Mouse (Mus musculus) kidney, postnatal 0 days (tissue): ENCODE measurements at regions not wholly inside any gene's neighbourhood (a gene's known extent, or its start where the extent isn't known, plus 50 kb on each side); places are given as distances from the start of the nearest gene placed in this dataset.

ENCODE experiments used
- ATAC-seq: fragments of 200-750 bp; cut with Nextera tagmentation; replicated peaks from 2 replicates; pipeline ENCODE4 v1.8.0; 2017; ENCODE audit warnings: low read depth, moderate number of reproducible peaks, moderate TSS enrichment, moderate library complexity; ENCODE audit not compliant: low FRiP score
- DNase-seq: peaks from one replicate; pipeline ENCODE4 v3.0.0-alpha.2; 2016; ENCODE audit warnings: low spot score
- H3K27ac ChIP-seq: fragments of 300-500 bp; sonication (generic); 2 replicates; pipeline ENCODE4 v1.5.1; 2014; ENCODE audit warnings: mild to moderate bottlenecking
- H3K27me3 ChIP-seq: fragments of 300-500 bp; sonication (generic); 2 replicates; pipeline ENCODE4 v1.6.1; 2014; ENCODE audit warnings: low read length, mixed read lengths; ENCODE audit not compliant: insufficient read depth
- H3K36me3 ChIP-seq: fragments of 300-500 bp; sonication (generic); 2 replicates; pipeline ENCODE4 v1.6.1; 2014; ENCODE audit warnings: low read length, mixed read lengths; ENCODE audit not compliant: insufficient read depth
- H3K4me1 ChIP-seq: fragments of 300-500 bp; sonication (generic); replicated peaks from 2 replicates; pipeline ENCODE4 v1.6.1; 2014; ENCODE audit warnings: antibody characterized with exemption, low read length, mixed read lengths; ENCODE audit not compliant: insufficient read depth
- H3K4me2 ChIP-seq: fragments of 300-500 bp; sonication (generic); 2 replicates; pipeline ENCODE4 v1.6.1; 2014; ENCODE audit warnings: mild to moderate bottlenecking, low read length, moderate library complexity, mixed read lengths
- H3K4me3 ChIP-seq: fragments of 300-500 bp; sonication (generic); replicated peaks from 2 replicates; pipeline ENCODE4 v1.5.1; 2014; ENCODE audit warnings: low read depth, low read length
- H3K9ac ChIP-seq: fragments of 300-500 bp; sonication (generic); 2 replicates; pipeline ENCODE4 v1.6.1; 2014; ENCODE audit warnings: low read depth, low read length
- H3K9me3 ChIP-seq: fragments of 300-500 bp; sonication (generic); replicated peaks from 2 replicates; pipeline ENCODE4 v1.6.1; 2016; ENCODE audit warnings: low read length, inconsistent platforms, mixed read lengths
- CTCF ChIP-seq: IDR thresholded peaks from 2 replicates; pipeline ENCODE4 v1.5.1; 2016; ENCODE audit warnings: antibody characterized with exemption, low read depth, mild to moderate bottlenecking, moderate library complexity
- WGBS: fragments of 180-500 bp; shearing (Covaris S2); extraction: QIAGEN DNeasy Blood & Tissue Kit; methylation state at CpG from one replicate; pipeline ENCODE4 v1.1.7; 2014; 5-methylcytosine and 5-hydroxymethylcytosine counted together

DNA sequence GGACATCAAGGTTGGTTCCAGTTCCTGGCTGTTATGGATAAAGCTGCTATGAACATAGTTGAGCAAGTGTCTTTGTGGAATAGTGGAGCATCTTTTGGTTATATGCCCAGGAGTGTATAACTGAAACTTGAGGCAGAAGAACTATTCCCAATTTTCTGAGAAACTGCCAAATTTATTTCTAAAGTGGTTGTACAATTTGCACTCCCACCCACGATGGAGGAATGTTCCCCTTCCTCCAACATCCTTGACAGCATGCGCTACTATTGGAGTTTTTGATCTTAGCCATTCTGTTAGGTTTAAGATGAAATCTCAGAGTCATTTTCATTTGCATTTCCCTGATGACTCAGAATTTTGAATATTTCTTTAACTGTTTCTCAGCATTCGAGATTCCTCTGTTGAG is 607.6 kb downstream of the Fat4 start:
- no peak for TF ChIP-seq CTCF
- 93% methylated on average over 3 of the region's 3 CpGs for WGBS
- Histone ChIP-seq H3K36me3 (no peaks in the 10 kb centered on the region), H3K27me3 (no peaks in the 10 kb centered on the region), H3K4me3 (no peak overlapping the region), H3K4me2 (no peak overlapping the region), H3K9ac (no peak overlapping the region), H3K4me1 (no peaks in the 10 kb centered on the region), H3K9me3 (no peaks in the 10 kb centered on the region), H3K27ac (no peak overlapping the region)
- ATAC-seq (no peak), DNase-seq (no peak)

DNA sequence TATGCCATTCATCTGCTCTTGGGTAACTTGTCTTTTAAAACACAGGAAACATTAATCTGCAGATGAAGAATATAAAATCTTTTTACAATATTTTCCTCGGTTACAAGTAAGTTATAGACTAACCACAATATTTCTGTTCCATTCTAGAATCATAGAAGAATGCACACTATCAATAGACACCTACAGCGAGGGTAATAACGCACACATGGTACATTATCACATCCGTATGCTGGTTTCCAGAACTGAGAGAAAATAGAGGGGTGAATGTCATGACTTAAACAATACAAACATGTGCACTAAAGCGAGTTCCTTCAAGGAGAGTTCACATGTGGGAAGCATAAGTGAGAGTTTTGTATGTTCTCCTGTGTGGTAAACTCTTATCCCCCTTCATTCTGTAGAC is 641.3 kb downstream of the Fat4 start:
- 87% methylated on average over 5 of the region's 5 CpGs for WGBS
- no peak for DNase-seq
- ATAC-seq = no peak
- Histone ChIP-seq H3K4me3 (no peak overlapping the region), H3K9me3 (no peaks in the 10 kb centered on the region), H3K36me3 (no peaks in the 10 kb centered on the region), H3K9ac (no peak overlapping the region), H3K4me1 (no peaks in the 10 kb centered on the region), H3K27me3 (no peaks in the 10 kb centered on the region), H3K4me2 (no peak overlapping the region), H3K27ac (no peak overlapping the region)
- no peak for TF ChIP-seq CTCF

DNA sequence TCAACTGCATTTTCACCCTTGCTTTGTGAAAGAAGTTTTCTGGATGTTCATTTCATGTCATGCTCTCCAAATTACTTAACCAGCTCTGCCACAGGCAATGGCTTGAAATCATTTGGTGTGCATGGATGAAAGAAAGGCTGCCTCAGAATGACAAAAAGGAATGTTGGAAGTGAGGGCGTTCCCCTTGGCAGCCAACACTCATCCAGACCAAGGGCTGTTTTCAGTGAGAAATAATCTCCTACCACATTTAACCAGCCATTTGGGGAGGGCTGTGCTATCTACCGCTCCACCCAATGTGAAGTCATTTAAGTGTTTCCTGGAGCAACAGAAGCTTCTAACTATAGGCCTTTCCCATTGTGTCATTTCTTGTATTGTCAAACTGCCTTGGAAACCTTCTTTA is 650.8 kb downstream of the Fat4 start:
- ATAC-seq = no peak
- no peak overlapping the region for H3K27ac ChIP-seq
- H3K4me3 ChIP-seq = no peak overlapping the region
- no peaks in the 10 kb centered on the region for H3K36me3 ChIP-seq
- H3K4me1 ChIP-seq = no peaks in the 10 kb centered on the region
- H3K27me3 ChIP-seq = no peaks in the 10 kb centered on the region
- 88% methylated on average over 2 of the region's 2 CpGs for WGBS
- no peak for DNase-seq
- no peak for TF ChIP-seq CTCF
- no peaks in the 10 kb centered on the region for H3K9me3 ChIP-seq
- no peak overlapping the region for H3K9ac ChIP-seq
- no peak overlapping the region for H3K4me2 ChIP-seq

DNA sequence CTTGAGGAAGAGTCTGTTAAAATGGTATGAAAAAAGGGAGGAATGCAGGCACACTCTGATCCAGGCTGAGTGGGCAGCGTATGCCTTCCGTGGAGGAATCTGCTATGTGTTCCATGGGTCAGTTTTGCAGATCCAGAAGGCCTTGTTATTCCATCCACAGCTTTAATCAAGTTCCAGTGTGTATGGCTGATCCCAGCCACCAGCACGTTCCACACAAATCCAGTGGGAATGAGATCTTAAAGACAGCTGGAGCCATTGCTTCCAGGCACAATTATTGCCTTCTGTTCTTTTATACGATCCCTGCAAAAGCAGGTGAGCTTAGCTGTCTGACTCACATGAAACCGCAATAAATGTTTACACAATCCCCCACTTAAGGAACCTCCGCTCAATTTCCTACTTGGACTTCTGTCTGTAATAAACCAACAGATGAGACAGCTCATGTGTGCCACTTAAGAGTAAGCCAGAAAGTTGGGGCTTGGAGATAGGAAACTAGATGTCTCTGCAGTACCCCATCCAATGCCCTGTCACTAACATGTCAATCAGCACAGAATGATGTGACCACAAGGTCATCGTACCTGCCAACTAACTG is 653.9 kb downstream of the Fat4 start:
- Histone ChIP-seq H3K4me1 (no peaks in the 10 kb centered on the region), H3K27me3 (no peaks in the 10 kb centered on the region), H3K36me3 (no peaks in the 10 kb centered on the region), H3K9ac (no peak overlapping the region), H3K9me3 (no peaks in the 10 kb centered on the region), H3K4me2 (no peak overlapping the region), H3K4me3 (no peak overlapping the region), H3K27ac (no peak overlapping the region)
- WGBS = 69% methylated on average over 7 of the region's 7 CpGs
- DNase-seq = no peak
- ATAC-seq = no peak
- TF ChIP-seq CTCF = no peak

DNA sequence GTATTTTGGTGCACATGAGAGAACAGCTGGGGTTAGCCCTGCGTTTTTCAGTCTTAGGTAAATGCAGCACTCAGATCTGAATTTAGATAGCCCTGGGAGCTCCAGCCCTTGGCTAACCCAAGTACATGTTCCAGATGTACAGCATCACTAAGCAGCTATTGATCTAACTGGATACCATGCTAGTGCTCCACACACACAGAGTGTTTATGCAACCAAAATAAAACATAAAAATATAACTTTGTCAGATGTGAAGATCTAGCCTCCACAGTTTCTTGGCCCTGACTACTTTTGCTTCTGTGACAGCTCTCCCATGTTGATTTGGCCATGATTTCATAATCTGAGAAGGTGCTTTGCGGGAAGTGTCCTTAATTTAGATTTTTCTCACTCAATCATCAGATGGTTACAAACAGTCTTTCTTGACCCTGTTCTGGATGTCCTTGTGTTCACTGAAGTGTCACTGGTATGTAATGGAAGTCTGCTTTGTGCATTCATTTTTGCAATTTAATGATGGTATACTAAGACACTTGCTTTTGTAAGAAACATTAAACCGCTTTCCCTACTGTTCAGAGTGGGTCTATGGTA is 672.8 kb downstream of the Fat4 start:
- no peaks in the 10 kb centered on the region for H3K4me1 ChIP-seq
- TF ChIP-seq CTCF = no peak
- 85% methylated on average over 3 of the region's 3 CpGs for WGBS
- no peak overlapping the region for H3K4me2 ChIP-seq
- DNase-seq = no peak
- H3K27ac ChIP-seq = no peak overlapping the region
- ATAC-seq = no peak
- H3K36me3 ChIP-seq = no peaks in the 10 kb centered on the region
- H3K27me3 ChIP-seq = no peaks in the 10 kb centered on the region
- H3K9me3 ChIP-seq = no peaks in the 10 kb centered on the region
- H3K9ac ChIP-seq = no peak overlapping the region
- no peak overlapping the region for H3K4me3 ChIP-seq

DNA sequence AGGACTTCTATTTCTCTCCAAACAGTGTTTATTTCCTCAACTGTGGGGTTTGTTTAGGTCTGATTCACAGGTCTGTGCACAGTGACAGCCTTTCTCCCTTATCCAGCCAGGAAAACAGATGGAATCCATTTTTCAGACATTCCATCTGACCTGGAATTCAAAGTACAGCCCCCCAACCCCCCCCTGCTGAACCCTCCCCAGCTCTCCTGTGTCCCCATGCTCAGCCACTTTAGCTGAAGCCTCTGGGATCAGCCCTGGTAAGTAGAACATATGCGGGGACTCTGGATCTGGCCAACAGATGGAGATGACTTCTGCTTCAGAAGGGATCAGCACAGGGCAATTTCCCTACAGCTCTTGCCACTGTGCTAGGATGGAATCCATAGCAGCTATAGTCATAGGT is 674.2 kb downstream of the Fat4 start:
- Histone ChIP-seq H3K4me2 (no peak overlapping the region), H3K27me3 (no peaks in the 10 kb centered on the region), H3K27ac (no peak overlapping the region), H3K36me3 (no peaks in the 10 kb centered on the region), H3K4me3 (no peak overlapping the region), H3K9ac (no peak overlapping the region), H3K9me3 (no peaks in the 10 kb centered on the region), H3K4me1 (no peaks in the 10 kb centered on the region)
- WGBS = 65% methylated on average over 1 of the region's 1 CpGs
- no peak for TF ChIP-seq CTCF
- ATAC-seq (no peak), DNase-seq (no peak)
